Mouse (Mus musculus) heart, postnatal 25 days (tissue): Measurements from ENCODE around the gene Prr15l. TPM values are rescaled to one million over a fixed set of nuclear protein-coding genes. Genes with fewer than 3 reads are reported as not detected.
A peak's percentile ranks its signal among the peaks of the same experiment; 100 is the strongest.

ENCODE experiments used
- DNase-seq: peaks from one replicate; pipeline ENCODE4 v3.0.0; 2022; ENCODE audit warnings: low spot score
- intact Hi-C: fragments of 180-260 bp; cut with DNase I; formaldehyde crosslinking; loops from one replicate; pipeline ENCODE4 v1.15.1; 2025
- total RNA-seq, 2 experiments: library from RNA; stranded (reverse); gene quantifications; 2 replicates each; pipeline ENCODE4 v1.2.3; 2021

The Prr15l gene
- total RNA-seq, 2 experiments from 2014 or later: 1.7 to 2.3 TPM

GRCm38 (mm10) chr11:96943746-96944304, 15.9 kb downstream of the Prr15l start, which contains the start of gene Pnpo:
TSS of gene Pnpo (minus strand) at chr11:96943986.
- intact Hi-C loops: no loop called here

GRCm38 (mm10) chr11:96944844-96945580, 17.1 kb downstream of the Prr15l start:
- intact Hi-C loops: no loop called here
- DNase-seq: no peak

More at GRCm38 (mm10) chr11:96943746-96944304, 15.9 kb downstream of the Prr15l start, which contains the start of gene Pnpo:
- peak; percentile 89 for DNase-seq

GRCm38 (mm10) chr11:96946498-96946897, 18.6 kb downstream of the Prr15l start:
- no peak for DNase-seq
- intact Hi-C loops: no loop called here

- intact Hi-C loops: no loop called here
Measured at GRCm38 (mm10) chr11:96947849-96948248, 19.9 kb downstream of the Prr15l start.

GRCm38 (mm10) chr11:96950767-96951166, 22.9 kb downstream of the Prr15l start:
- intact Hi-C loops: no loop called here
- no peak for DNase-seq

More at GRCm38 (mm10) chr11:96947849-96948248, 19.9 kb downstream of the Prr15l start:
- DNase-seq: no peak

- no peak for DNase-seq
- intact Hi-C loops: no loop called here
Measured at GRCm38 (mm10) chr11:96952426-96952825, 24.5 kb downstream of the Prr15l start.

- intact Hi-C loops: no loop called here
- no peak for DNase-seq
Measured at GRCm38 (mm10) chr11:96952896-96953295, 25.0 kb downstream of the Prr15l start.

- intact Hi-C loops: no loop called here
- DNase-seq: no peak
Measured at GRCm38 (mm10) chr11:96955094-96955493, 27.2 kb downstream of the Prr15l start.

- no peak for DNase-seq
- intact Hi-C loops: no loop called here
Measured at GRCm38 (mm10) chr11:96956009-96956724, 28.3 kb downstream of the Prr15l start.

GRCm38 (mm10) chr11:96957061-96957805, 29.3 kb downstream of the Prr15l start:
- DNase-seq: no peak
- intact Hi-C loops: no loop called here

GRCm38 (mm10) chr11:96963580-96963979, 35.7 kb downstream of the Prr15l start:
- intact Hi-C loops: loop anchor here (2.0 to 5.0 kb wide), 2 partner anchors 47 to 96 kb away; partner anchors contain the start of gene Cdk5rap3
- peak; percentile 66 for DNase-seq

GRCm38 (mm10) chr11:96966172-96966571, 38.3 kb downstream of the Prr15l start:
- no peak for DNase-seq
- intact Hi-C loops: no loop called here

- DNase-seq: no peak
- intact Hi-C loops: no loop called here
Measured at GRCm38 (mm10) chr11:96966914-96967543, 39.1 kb downstream of the Prr15l start.

GRCm38 (mm10) chr11:96967544-96968269, 39.8 kb downstream of the Prr15l start:
- intact Hi-C loops: no loop called here
- DNase-seq: no peak

- intact Hi-C loops: no loop called here
- peak; percentile 34 for DNase-seq
Measured at GRCm38 (mm10) chr11:96968476-96968875, 40.6 kb downstream of the Prr15l start.

- intact Hi-C loops: no loop called here
- no peak for DNase-seq
Measured at GRCm38 (mm10) chr11:96969280-96969722, 41.4 kb downstream of the Prr15l start.

GRCm38 (mm10) chr11:96969746-96970145, 41.8 kb downstream of the Prr15l start:
- peak; percentile 73 for DNase-seq
- intact Hi-C loops: no loop called here

GRCm38 (mm10) chr11:96970341-96970740, 42.4 kb downstream of the Prr15l start:
- intact Hi-C loops: no loop called here
- no peak for DNase-seq

GRCm38 (mm10) chr11:96972906-96973305, 45.0 kb downstream of the Prr15l start:
- intact Hi-C loops: no loop called here
- no peak for DNase-seq
